Mouse (Mus musculus) gonadal fat pad, adult 2 months (tissue): Measurements from ENCODE around the gene Kbtbd13. TPM values are rescaled to one million over a fixed set of nuclear protein-coding genes. Genes with fewer than 3 reads are reported as not detected.

Experiments
- DNase-seq: peaks from one replicate; pipeline ENCODE4 v3.0.0-alpha.2; 2012; ENCODE audit warnings: low read depth
- polyA plus RNA-seq: library from polyadenylated mRNA; depleted of rRNA; stranded (reverse); fragments of >200 nt; gene quantifications from 2 replicates; pipeline ENCODE4 v1.2.3, GENCODE M21; 2012; rRNA removed

The Kbtbd13 gene
- 0.79 and 0.99 TPM in 2 replicates for polyA plus RNA-seq

DNA sequence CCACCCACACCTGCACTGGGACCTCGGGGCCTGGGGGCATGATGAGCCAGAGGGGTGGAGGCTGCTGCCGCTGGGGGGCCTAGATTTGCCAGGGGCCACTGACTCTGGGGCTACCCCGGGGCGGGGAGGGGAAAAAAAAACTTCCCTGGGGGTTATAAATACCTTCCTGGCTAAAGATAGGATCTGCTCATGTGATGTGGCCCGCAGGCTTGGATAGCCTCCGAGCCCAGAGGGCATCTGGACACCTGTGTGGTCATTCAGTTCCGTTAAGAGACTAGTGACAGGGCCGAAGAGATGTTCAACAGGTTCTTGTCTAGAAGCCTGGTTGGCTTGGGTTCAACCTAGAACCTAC, at the start of gene Kbtbd13:
Kbtbd13 (minus strand) TSS at position 40 of the 352 bp plus-strand sequence.
- no peak for DNase-seq

DNA sequence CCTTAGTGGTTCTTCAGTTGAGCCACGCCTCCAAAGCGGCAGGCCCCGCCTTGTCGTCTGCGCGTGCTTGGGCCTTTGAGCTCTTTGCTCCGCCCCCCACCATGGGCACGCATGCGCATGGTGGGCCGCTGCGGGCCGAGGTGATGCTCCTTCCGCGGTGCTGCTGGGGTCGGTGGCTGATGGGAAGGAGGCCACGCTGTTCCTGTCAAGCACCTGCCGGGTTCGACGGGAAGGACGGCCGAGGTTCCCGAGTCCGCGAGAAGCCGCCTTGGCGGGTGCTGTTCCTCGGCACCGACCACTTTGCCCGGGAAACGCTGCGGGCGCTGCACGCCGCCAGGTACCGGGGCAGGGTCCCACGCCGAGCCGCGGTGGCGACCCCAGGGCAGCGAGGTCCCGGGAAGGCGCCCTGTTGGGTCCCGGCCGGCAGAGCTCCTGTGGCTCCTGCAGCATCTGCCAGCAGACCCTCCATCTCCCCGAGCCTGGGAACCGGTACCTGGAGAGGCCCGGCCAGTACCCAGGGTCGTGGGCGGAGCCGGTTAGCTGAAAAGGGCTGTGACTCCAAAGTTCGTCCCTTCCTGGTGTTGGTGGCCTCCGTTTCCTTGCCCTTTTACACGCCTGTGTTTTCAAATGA, 44.3 kb upstream of the Kbtbd13 start, which contains the start of gene Mtfmt:
Mtfmt (plus strand) TSS at position 112 of the 631 bp plus-strand sequence.
- no peak for DNase-seq

DNA sequence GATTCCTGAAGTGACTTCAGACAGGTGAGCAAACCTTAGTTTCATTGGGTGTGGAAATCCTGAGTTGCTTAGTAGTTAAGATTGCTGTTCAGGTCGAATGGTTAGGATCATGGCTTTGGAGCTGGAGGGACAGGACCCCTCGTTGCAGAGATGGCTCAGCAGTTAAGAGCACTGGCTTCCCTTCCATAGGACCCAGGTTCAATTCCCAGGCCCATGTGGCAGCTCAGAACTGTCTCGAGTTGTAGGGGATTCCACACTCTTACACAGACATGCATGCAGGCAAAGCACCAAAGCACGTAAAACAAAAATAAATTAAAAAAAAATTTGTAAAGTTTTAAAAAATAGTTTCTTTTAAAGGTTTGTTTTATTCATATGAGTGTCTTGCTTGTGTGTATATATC, 43.8 kb upstream of the Kbtbd13 start:
- no peak for DNase-seq

DNA sequence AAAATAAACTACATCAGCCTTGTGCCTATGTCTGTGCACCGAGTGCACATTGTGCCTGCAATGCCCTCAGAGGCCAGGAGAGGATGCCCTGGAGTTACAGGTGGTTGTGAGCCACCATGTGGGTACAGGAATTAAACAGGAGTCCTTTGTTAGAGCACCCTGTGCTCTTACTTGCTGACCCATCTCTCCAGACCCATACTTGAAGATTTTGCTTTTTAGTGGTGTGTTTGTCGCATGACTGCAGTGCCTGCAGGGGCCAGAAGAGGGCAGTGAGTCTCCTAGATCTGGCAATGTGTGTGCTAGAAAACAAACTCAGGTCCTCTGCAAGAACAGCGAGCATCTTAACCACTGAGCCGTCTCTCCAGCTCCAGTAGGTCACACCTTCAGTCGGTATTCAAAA, 42.7 kb upstream of the Kbtbd13 start:
- no peak for DNase-seq

DNA sequence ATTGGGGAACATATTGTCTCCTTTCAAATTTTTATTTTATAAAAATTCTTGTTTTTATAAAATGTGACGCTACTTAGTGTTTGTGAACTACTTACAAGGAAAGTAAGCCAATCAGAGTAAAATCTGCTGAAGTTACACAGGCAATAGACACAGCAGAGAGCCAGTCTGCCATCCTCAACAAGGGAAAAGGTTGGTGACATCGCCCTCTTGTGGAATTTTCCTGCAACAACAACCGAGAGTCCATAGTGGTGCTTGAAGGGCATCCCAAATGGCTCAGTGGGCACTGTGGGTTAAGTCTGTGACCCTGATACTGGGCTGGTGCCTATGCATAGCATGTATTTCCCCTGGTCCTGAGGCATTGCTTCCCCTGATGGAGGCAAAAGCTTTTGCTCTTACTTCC, 40.8 kb upstream of the Kbtbd13 start:
- no peak for DNase-seq

DNA sequence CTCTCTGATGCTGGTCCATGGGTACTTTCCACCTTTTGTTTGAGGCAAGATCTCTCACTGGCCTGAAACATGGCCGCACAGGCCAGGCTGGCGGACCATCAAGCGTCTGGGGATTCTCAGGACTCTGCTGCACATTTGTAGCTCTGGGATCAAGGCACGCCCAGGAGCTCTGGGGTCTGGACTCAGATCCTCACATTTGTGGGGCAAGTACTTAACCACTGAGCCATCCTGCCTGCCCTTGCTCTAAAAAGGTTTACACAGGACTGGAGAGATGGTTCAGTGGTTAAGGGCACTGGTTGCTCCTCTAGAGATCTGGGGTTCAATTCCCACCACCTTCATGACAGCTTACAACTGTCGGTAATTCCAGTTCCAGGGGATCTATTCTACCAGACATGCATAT, 39.5 kb upstream of the Kbtbd13 start:
- no peak for DNase-seq

DNA sequence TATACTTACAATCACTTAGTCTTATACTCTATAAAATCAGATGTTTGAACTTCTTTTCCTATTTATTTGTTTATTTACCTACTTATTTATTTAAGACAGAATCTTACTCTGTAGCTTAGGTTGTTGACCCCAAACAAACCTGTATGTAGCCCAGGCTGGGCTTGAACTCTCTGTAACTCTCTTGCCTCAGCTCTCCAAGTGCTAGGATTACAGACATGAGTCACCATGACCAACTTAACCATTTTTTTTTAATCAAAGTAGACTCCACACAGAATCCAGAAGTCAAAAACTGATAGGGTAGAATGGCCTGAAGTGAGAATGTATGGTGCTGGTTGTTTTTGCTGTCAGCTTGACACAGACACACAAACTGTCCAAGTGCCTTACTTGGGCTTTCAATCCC, 38.9 kb upstream of the Kbtbd13 start:
- no peak for DNase-seq

DNA sequence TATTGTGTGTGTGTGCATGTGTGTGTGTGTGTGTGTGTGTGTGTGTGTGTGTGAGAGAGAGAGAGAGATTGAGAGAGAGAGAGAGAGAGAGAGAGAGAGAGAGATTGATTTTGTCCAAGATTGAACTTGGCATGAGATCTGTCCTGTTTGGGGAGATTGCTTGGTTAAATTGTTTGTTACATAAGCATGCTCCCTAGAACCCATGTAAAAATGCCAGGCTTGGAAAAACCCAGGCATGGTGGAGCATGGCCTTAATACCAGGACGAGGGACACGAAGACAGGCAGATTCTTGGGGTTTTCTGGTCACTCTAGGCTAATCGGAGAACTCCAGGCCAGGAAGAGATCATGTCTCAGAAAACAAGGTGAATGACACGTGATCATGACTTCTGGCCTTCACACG, 36.6 kb upstream of the Kbtbd13 start:
- no peak for DNase-seq

DNA sequence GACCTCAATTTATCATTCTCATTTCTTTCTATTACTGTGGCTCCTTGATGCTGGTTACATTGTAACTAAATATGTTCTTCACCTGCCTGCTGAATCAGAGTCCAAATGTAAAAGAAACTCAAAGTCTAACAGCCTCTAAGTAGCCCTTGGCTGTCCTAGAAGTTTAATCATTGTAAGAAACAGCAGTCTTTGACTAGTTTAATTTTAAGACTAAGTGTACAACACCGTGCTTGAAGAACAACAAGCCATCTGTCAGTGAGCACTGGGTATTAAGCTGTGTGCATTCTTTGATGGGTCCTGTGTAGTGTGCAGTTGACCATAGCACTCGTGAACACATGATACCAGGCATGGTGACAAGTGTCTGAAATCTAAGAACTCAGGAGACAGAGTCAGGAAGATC, 36.1 kb upstream of the Kbtbd13 start:
- no peak for DNase-seq

DNA sequence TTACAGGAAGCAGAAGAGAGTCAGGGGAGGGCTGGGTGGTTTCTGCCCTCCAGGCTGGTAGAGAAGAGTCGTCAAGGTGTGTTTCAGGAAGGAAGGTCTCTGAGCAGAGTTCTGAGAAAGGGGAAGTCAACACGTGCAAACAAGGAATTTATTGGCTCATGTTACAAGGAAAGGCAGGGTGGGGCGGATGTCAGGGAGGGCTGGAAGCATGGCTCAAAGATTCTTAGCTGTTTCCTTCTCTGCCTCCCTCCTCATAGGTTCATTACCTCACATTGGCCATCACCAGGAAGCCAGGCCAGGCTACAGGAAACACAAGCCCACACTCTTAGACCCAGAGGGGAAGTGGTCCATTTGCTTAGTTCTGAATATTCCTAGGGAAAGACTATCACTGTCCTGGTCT, 32.9 kb upstream of the Kbtbd13 start:
- DNase-seq: no peak

DNA sequence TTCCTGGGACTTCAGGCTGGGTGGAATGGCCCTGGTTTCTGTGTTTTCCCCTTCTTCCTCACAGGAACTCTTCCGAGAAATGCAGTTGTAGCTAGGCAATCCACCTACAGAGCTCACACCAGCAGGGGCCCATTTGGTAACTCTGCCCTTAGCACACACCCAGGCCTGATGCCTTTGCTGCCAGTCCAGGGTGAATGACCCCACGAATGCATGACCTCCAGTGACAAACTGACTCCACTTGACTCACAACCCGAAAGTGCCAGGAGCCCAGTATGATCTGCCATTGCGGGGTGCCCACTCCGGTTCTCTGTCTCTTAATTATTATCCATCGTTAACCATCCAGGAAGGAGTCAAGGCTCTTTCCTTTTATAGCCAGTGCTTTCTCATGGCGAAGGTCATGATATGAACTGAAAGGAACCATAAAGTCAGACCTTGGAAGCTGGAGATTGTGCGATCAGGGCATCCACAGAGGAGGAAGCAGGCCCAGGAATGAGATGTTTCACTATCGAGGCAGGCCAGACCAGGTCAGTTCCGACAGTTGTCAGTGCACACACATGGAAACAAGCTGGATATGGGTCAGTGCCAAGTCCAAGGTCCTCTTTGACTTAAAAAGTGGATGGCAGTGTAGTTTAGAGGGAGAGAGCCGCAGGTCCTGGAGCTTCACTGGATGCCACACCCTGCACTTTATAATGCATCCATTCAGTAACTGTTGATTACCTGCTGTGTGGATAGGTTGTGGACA, 31.5 kb upstream of the Kbtbd13 start, which contains the start of gene Slc51b:
Slc51b (minus strand) TSS at position 196 of the 742 bp plus-strand sequence.
- no peak for DNase-seq

DNA sequence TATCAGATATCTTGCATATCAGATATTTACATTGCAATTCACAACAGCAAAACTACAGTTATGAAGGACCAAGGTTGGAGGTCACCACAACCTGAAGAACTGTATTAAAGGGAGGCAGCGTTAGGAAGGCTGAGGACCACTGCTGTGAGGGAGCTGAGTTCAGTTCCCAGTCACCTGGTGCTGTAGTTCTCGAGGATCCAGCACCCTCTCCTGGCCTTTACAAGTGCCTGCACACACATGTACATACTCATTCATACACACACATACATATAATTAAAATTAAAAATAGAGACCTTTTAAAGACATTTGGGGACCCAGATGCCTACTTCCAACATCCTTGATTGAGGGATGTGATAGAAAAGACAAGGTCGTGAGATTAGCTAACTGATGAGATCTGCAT, 28.2 kb upstream of the Kbtbd13 start:
- DNase-seq: no peak

DNA sequence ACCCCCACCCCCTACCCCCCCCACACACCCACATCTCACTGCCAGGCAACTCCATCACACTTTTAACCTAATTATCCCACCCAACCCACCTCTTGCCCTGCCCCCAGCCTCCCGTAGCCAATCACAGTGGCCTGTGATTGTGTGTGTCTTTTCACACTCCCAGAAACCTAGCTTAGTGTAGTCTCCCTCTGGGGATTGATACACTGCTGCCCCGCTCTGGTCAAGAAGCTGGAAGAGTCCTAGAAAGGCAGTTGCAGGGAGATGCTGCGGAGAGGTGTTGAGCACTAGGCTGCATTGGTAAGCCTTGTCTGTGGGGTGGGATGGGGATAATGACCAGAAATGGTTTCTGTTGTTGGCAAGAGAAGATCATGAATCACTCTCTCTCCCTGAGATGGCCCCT, 26.3 kb upstream of the Kbtbd13 start:
- no peak for DNase-seq

DNA sequence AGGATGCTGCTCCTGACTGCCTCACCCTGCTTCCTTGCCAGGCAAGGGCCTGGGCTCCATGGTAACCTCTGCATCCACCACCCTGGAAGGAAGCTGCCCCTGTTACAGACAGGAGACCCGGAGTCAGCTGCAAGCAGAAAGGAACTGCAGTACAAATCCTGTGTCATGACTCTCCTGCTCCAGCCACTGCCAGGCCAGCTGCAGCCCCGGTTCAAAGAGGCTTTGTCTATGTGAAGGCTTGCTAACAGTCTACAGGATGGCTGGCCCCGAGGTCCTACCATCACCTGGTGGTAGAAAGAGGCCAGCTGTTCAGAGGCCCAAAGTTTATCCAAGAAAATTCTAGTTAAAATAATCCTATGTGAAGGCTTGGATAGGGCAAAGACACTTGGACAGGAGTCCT, 19.9 kb upstream of the Kbtbd13 start:
- DNase-seq: no peak

DNA sequence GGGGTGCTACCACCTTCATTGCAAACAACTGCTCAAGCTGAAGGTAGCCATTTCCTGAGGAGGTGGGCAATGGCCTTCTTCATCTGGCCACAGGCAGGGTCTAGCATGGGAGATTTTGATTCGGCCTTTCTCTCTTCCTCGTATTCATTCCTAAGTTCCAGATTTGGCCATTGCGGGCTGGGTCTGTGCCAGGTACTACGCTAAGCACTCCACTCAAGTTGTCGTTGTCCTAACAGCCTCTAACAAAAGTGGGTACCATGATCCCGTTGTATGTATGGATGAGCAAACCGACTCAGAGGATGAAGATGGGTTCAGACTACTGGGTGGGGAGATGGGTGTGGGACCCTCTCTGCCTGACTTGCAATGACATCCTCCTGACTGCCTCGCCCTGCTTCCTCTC, 18.9 kb upstream of the Kbtbd13 start:
- DNase-seq: no peak

DNA sequence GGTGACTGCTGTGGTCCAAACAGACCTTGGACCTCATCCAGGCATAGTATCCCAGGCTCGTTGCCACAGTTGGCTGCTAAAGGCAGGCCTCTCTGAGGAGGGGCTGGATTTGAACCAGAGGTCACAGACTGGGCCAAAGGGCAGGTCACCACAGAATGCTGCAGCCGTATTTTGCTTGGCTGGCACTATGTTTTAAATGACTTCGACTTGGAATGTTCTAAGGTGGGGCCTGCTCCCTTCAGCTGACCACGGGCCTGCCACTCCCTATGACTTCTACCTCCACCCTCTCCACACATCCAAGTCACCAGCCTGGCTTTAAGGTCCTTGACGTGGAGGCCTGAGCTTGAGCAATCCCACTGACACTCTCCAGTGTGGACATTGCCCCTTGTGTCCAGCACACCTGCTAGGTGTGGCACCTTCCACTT, 17.4 kb upstream of the Kbtbd13 start:
- no peak for DNase-seq

DNA sequence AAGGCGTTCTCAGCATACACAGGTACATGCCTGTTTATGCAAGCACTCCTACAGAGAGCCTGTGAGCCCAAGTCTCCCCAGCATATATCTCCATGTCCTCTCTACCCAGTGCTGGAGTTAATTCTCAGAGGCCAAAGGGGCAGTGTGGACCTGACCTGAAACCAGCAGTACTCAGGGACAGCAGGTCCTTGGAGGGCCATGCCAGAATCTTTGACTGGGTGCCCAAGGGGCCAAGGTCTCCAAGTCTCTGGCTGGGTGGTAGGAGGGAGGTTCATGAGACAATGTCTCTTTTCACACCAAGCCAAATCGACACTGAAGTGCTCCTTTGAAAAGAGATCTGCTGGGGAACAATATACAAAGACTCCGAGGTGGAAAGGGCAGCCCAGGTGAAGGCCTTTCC, 16.4 kb upstream of the Kbtbd13 start:
- no peak for DNase-seq

DNA sequence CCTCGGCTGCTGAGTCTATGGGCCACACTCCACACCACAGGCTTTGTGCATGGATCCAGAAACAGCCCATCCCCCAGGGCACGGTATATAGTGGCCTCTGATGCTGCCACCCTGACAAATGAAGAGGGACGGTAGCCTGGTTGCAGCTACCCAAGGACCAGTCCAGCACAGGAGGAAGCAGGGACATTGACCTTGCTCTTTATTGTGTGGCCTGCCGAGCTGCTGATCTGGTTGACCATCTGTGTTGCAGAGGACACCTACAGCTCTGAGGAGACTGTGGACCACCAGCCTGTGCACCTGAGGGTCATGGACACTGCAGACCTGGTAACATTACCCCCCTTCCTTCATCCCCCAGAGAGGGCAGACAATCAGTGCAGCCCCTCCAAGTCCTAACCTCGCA, 15.9 kb upstream of the Kbtbd13 start:
- DNase-seq: no peak

DNA sequence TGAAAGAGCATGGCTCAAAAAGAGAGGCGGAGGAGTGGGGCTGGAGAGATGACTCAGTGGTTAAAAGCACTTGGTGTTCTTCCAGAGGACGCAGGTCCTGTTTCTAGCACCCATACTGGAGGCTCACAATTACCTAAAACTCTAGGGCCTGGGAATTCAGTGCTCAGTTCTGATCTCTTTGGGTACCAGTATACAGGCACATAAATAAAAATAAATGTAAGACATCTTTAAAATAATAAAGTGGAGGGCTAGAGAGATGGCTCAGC, 13.7 kb upstream of the Kbtbd13 start:
- no peak for DNase-seq

DNA sequence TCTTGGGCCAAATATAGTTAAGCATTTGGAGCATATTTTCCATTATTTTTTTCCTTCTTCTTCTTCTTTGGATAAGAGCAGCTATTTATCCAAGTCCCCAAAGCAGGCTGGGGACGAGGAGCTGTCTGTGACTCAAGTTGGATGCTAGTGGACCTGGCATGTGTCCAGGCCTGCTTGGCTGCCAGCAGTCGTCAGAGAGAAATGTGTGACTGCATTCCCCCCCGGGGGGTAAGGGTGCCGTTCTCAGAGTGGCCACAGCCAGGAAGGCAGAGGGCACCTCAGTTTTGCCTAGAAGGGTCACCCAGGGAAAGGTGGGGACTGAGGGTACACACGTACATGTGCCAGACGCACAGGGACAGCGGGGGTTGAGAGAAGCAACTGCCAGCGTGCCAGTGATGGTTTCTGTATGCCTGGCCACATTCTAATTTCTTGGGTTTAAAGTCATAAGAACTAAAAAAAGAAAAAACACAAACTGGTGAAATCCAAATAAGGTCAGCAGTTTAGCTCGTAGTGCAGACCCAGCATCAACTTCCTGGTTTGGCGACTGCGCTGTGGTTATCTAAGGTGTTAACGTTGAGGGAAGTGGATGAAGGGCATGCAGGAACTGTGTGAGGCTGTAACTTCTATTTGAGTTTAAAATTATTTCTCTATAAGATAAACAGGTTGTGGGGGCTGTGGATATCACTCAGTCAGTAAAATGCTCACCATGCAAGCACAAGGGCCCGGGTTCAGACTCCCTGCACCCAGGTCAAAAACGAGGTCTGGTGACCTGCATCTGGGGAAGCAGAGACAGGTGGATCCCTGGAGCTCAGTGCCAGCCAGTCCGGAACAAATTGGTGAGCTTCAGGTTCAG, 13.1 kb upstream of the Kbtbd13 start:
- no peak for DNase-seq

DNA sequence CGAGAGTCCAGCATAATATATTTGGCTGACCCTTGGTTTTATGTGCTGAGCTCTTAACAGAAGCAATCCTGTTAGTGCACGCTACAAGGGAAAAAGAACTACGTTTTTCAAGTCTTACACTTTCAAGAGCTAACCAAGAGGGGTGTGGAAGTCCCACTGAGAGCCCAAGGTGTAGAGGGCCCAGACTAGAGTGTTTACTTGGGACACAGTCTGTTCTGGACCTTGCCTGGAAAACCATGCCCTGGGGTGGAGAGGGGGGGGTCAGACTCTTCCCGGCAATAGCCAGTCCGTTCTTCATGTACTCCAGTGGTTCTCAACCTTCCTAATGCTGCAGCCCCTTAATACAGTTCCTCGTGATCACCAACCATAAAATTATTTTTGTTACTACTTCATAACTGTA, 8.5 kb upstream of the Kbtbd13 start:
- DNase-seq: no peak

DNA sequence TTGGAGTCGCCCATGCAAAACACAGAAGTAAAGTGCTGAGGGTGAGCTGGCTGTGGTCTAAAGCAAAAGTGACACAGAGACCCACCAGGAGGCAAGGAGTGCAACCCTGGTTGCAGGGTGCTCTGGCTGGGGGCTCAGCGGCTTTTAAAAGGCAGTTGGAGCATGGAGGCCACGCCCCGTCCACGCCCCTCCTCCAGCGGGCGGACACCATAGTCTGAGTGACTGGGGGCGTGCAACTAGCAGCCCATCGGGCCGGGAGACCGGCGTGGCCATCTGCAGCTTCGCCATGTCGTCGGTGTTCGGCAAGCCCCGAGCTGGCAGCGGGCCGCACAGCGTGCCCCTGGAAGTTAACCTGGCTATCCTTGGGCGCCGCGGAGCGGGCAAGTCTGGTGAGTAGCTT, 6.8 kb upstream of the Kbtbd13 start, which contains the start of gene Rasl12:
Rasl12 (plus strand) TSS at position 228 of the 400 bp plus-strand sequence.
- DNase-seq: no peak

DNA sequence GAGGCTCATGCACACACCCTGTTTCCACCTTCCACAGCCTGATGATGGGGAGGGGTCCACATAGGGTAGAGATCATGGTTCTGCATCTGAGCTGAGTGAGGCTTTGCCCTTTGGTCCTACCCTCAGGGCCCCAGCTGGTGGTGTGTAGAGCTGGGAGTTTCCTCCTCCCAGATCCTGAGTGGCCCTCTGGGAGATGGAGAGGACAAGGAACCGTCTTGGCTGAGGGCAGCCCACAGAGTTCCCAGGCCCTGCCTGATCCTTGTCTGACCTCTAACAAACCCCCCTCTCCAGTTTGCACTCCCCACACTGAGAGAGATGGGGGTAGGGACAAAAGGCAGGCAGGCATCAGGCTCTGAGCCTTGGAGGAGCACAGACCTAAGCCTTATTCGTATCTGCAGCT, 2.9 kb upstream of the Kbtbd13 start:
- DNase-seq: no peak
